Mouse (Mus musculus): ENCODE measurements around the gene Gm8677.
"Not testable (repeated sequence)": the region's sequence is repeated elsewhere in the genome, so short reads cannot be mapped to it uniquely, and the experiment has no call there.

DNA sequence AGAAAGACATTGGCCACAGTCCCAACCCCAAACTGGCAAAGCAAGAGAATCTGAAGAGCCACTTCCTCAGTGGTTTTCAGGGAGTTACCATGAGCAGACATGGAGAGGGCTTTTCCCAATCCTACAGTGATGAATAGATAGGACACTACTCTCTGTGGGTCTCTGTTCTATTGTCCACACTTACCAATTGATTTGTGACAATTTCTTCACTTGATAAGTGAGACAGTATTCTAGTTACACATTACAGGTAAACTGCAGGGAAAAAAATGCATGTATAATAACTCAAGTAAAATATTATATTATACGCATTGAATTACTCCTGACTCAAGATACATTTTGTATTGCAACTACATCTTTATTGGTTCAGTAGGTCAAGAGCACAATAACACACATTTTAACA, at the start of gene Gm8677:
- TF ChIP-seq CTCF (conservative IDR thresholded peaks at IDR 0.05; ENCODE audit: insufficient read depth, insufficient read length, low read depth, low read length); POLR2A (IDR thresholded peaks at IDR 0.05; ENCODE audit: low read depth, low read length): not testable (repeated sequence)
